Mouse (Mus musculus) spleen, adult 2 months (tissue): Measurements from ENCODE around the gene Arhgap27.

Experiments
- CTCF ChIP-seq: fragments of 200-500 bp; IDR thresholded peaks from 2 replicates; pipeline ENCODE4 v1.5.1; 2011; ENCODE audit warnings: mild to moderate bottlenecking, inconsistent platforms; ENCODE audit not compliant: insufficient read depth, insufficient read length, insufficient replicate concordance; ENCODE audit errors: extremely low read depth
- POLR2A ChIP-seq: fragments of 200-500 bp; IDR thresholded peaks from 2 replicates; pipeline ENCODE4 v1.6.1; 2011; ENCODE audit warnings: low read depth, low read length, inconsistent platforms

GRCm38 (mm10) chr11:103335561-103335960, 27.9 kb downstream of the Arhgap27 start:
- TF ChIP-seq CTCF (no peak), POLR2A (no peak)
